Mouse (Mus musculus) embryonic facial prominence, embryonic 14.5 days (tissue): ENCODE measurements at regions not wholly inside any gene's neighbourhood (a gene's known extent, or its start where the extent isn't known, plus 50 kb on each side); places are given as distances from the start of the nearest gene placed in this dataset.

ENCODE experiments used
- ATAC-seq: fragments of 200-750 bp; cut with Nextera tagmentation; 2 replicates; pipeline ENCODE4 v1.8.0; 2017; ENCODE audit warnings: low read depth, moderate number of reproducible peaks, moderate TSS enrichment
- DNase-seq: peaks from one replicate; pipeline ENCODE4 v3.0.0-alpha.2; 2015; ENCODE audit warnings: low spot score
- H3K27ac ChIP-seq: fragments of 300-500 bp; sonication (generic); replicated peaks from 2 replicates; pipeline ENCODE4 v1.5.1; 2014; ENCODE audit warnings: low read depth, mild to moderate bottlenecking, low read length, moderate library complexity
- H3K27me3 ChIP-seq: fragments of 300-500 bp; sonication (generic); replicated peaks from 2 replicates; pipeline ENCODE4 v1.6.1; 2014; ENCODE audit warnings: low read length; ENCODE audit not compliant: control insufficient read depth, insufficient read depth
- H3K36me3 ChIP-seq: fragments of 300-500 bp; sonication (generic); 2 replicates; pipeline ENCODE4 v1.6.1; 2014; ENCODE audit warnings: low read length, mixed read lengths; ENCODE audit not compliant: control insufficient read depth, insufficient read depth
- H3K4me1 ChIP-seq: fragments of 300-500 bp; sonication (generic); 2 replicates; pipeline ENCODE4 v1.6.1; 2014; ENCODE audit warnings: antibody characterized with exemption, low read length; ENCODE audit not compliant: control insufficient read depth, insufficient read depth
- H3K4me2 ChIP-seq: fragments of 300-500 bp; sonication (generic); 2 replicates; pipeline ENCODE4 v1.6.1; 2014; ENCODE audit warnings: low read depth, mild to moderate bottlenecking, low read length, moderate library complexity, mixed read lengths
- H3K4me3 ChIP-seq: fragments of 300-500 bp; sonication (generic); 2 replicates; pipeline ENCODE4 v1.5.1; 2014; ENCODE audit warnings: low read depth, mild to moderate bottlenecking, low read length
- H3K9ac ChIP-seq: fragments of 300-500 bp; sonication (generic); 2 replicates; pipeline ENCODE4 v1.6.1; 2014; ENCODE audit warnings: low read depth, mild to moderate bottlenecking, low read length, moderate library complexity, mixed read lengths
- H3K9me3 ChIP-seq: fragments of 300-500 bp; sonication (generic); 2 replicates; pipeline ENCODE4 v1.6.1; 2016; ENCODE audit warnings: low read length; ENCODE audit not compliant: control insufficient read depth
- WGBS: fragments of 180-500 bp; shearing (Covaris S2); extraction: QIAGEN DNeasy Blood & Tissue Kit; methylation state at CpG from one replicate; pipeline ENCODE4 v1.1.7; 2014; 5-methylcytosine and 5-hydroxymethylcytosine counted together

DNA sequence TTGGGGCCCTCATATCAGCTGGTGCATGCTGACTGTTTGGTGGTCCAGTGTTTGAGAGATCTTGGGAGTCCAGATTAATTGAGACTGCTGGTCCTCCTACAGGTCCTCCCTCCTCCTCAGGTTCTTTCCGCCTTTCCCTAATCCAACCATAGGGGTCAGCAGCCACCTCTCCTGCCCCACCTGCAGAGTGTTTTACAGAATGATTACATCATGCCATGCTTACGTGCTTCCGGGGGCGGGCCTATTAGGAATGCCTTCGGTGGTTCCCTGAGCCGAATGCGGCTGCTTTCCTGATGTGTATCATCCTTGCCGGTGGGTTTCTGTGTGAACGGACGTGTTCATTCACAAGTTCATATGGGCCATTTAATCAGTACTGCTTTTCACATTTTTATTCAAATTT lies 237.8 kb upstream of the Cntnap4 start:
- Histone ChIP-seq H3K27me3 (no peaks in the 10 kb centered on the region), H3K4me3 (no peak overlapping the region), H3K4me1 (no peaks in the 10 kb centered on the region), H3K9me3 (no peaks in the 10 kb centered on the region), H3K9ac (no peak overlapping the region), H3K36me3 (no peaks in the 10 kb centered on the region), H3K27ac (no peak overlapping the region), H3K4me2 (no peak overlapping the region)
- ATAC-seq (no peak), DNase-seq (no peak)
- 83% methylated on average over 10 of the region's 10 CpGs for WGBS

DNA sequence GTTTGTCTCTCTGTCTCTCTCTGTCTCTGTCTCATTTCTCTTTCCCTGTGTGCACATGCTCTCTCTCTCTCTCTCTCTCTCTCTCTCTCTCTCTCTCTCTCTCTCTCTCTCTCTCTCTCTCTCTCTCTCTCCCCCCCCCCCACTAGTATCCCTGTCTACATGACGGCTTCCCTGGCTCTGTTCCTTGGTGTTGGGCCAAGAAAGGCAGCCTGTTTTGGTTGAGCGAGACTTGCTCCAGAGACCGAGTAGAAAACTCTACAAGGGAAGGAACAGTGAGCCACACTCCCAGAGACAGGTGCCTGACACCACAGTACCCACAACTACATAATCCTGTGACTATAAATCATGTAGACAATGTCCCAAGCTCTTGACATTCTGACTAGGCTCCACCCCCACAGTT lies 260.0 kb upstream of the Cntnap4 start:
- Histone ChIP-seq H3K27ac (no peak overlapping the region), H3K4me2 (no peak overlapping the region), H3K9ac (no peak overlapping the region), H3K36me3 (no peaks in the 10 kb centered on the region), H3K27me3 (no peaks in the 10 kb centered on the region), H3K9me3 (no peaks in the 10 kb centered on the region), H3K4me1 (no peaks in the 10 kb centered on the region), H3K4me3 (no peak overlapping the region)
- 83% methylated on average over 3 of the region's 3 CpGs for WGBS
- ATAC-seq = no peak
- no peak for DNase-seq

DNA sequence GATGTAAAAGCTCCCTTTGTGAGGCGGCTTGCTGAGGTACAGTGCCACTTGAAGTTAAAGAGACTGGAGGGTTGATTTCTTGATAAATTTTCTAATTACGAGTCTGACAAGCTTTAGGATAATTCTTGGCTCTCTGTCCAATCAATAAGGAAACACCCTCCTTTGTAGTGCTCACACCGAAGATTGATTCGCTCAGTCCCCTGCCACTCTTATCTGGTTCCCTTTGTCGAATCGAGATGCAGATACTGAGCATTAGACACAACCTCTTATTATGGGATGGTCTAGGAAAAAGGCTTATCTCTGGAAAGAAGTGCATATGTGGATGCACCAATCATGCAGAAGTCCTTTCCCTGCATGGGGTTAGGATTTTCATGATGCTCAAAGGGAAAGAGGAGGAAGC lies 261.5 kb upstream of the Cntnap4 start:
- Histone ChIP-seq H3K4me2 (no peak overlapping the region), H3K9me3 (no peaks in the 10 kb centered on the region), H3K27me3 (no peaks in the 10 kb centered on the region), H3K9ac (no peak overlapping the region), H3K4me1 (no peaks in the 10 kb centered on the region), H3K27ac (no peak overlapping the region), H3K4me3 (no peak overlapping the region), H3K36me3 (no peaks in the 10 kb centered on the region)
- 84% methylated on average over 6 of the region's 6 CpGs for WGBS
- ATAC-seq (no peak), DNase-seq (no peak)

DNA sequence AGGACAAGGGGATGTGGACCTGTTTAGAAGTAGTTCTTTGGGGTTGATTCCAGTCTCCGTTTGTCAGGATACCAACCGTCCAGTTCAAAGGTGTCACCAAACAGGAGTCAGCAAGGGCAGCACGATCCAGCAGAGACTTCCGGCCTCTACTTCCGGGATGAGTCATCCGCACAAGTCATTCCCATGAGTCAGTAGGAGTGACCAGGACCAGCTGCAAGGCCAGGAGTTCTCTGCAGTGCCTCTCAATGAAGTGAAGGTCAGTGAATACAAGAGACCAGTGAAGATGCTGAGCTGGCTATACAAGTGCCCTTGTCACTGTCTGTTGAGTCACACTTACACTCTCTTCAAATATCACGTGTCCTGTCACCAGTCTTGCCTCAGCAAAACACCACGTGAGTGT lies 272.8 kb upstream of the Cntnap4 start:
- no peak overlapping the region for H3K4me2 ChIP-seq
- no peaks in the 10 kb centered on the region for H3K36me3 ChIP-seq
- H3K27me3 ChIP-seq = no peaks in the 10 kb centered on the region
- no peak overlapping the region for H3K9ac ChIP-seq
- H3K27ac ChIP-seq = no peak overlapping the region
- WGBS = 89% methylated on average over 8 of the region's 8 CpGs
- DNase-seq (no peak), ATAC-seq (no peak)
- no peaks in the 10 kb centered on the region for H3K9me3 ChIP-seq
- no peaks in the 10 kb centered on the region for H3K4me1 ChIP-seq
- H3K4me3 ChIP-seq = no peak overlapping the region

DNA sequence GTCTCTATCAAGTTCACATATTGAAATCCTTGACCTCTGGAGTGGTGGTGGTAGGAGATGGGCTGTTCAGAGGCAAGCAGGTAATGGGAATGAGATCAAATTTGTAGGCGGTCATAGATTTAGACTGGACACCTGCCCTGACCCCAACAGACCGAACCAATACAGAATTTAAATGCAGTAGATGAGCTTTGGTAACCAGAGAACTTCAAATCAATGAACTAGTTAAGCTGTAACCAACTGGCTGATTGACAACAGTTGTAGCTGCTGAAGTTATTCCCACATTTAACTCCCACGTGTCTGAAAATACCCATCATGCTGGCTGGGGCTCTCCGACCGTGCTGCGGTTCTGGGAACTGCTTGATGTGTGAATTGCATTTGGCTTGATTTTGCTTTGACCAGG lies 268.5 kb upstream of the Gm6793 start:
- whole genome bisulfite sequencing = 77% methylated on average over 6 of the region's 6 CpGs

DNA sequence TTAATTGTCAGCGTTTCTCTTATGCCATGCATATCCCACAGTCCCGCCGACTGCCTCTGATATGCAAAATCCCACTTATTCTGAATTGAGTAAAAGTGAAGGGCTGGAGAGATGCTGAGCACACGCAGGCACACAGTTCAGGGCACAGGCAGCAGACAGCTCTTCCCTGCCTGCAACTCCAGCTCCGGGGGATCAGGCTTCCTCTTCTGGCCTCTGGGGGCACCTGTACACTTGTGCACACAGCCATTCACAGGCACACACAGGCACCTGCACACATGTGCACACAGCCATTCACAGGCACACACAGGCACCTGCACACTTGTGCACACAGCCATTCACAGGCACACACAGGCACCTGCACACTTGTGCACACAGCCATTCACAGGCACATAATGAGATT lies 254.8 kb upstream of the Gm6793 start:
- WGBS = 61% methylated on average over 5 of the region's 5 CpGs
- H3K9ac ChIP-seq = no peak overlapping the region

More for the DNA sequence above, 268.5 kb upstream of the Gm6793 start:
- Histone ChIP-seq H3K4me1 (no peaks in the 10 kb centered on the region), H3K4me3 (no peak overlapping the region), H3K9me3 (no peaks in the 10 kb centered on the region), H3K9ac (no peak overlapping the region), H3K4me2 (no peak overlapping the region), H3K36me3 (no peaks in the 10 kb centered on the region), H3K27me3 (no peaks in the 10 kb centered on the region), H3K27ac (no peak overlapping the region)
- DNase-seq = no peak
- no peak for ATAC-seq

DNA sequence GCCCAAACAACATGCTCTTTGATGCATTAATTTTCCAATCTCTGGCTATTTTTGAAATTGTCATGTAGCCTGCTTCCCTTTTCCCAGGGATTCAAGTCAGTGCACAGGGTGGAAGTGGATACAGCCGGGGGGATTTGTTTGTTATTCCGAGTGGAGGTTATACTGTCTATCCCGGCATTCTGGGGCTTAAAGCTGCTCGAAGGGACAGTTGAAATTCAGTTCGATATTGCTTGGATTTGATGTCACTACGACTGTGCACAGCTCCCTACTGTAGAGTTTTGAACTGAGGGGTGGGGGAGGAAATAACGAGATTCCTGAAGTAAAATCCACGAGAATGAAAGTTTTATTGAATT lies 254.4 kb upstream of the Gm6793 start:
- Histone ChIP-seq H3K4me1 (no peaks in the 10 kb centered on the region), H3K4me3 (no peak overlapping the region), H3K27me3 (no peaks in the 10 kb centered on the region), H3K4me2 (no peak overlapping the region), H3K9ac (no peak overlapping the region), H3K9me3 (no peaks in the 10 kb centered on the region), H3K36me3 (no peaks in the 10 kb centered on the region), H3K27ac (no peak overlapping the region)
- no peak for ATAC-seq
- DNase-seq = no peak
- 58% methylated on average over 8 of the region's 8 CpGs for WGBS

More for the DNA sequence above, 254.8 kb upstream of the Gm6793 start:
- Histone ChIP-seq H3K4me1 (no peaks in the 10 kb centered on the region), H3K27me3 (no peaks in the 10 kb centered on the region), H3K4me3 (no peak overlapping the region), H3K36me3 (no peaks in the 10 kb centered on the region), H3K4me2 (no peak overlapping the region), H3K27ac (no peak overlapping the region), H3K9me3 (no peaks in the 10 kb centered on the region)
- DNase-seq (no peak), ATAC-seq (no peak)

DNA sequence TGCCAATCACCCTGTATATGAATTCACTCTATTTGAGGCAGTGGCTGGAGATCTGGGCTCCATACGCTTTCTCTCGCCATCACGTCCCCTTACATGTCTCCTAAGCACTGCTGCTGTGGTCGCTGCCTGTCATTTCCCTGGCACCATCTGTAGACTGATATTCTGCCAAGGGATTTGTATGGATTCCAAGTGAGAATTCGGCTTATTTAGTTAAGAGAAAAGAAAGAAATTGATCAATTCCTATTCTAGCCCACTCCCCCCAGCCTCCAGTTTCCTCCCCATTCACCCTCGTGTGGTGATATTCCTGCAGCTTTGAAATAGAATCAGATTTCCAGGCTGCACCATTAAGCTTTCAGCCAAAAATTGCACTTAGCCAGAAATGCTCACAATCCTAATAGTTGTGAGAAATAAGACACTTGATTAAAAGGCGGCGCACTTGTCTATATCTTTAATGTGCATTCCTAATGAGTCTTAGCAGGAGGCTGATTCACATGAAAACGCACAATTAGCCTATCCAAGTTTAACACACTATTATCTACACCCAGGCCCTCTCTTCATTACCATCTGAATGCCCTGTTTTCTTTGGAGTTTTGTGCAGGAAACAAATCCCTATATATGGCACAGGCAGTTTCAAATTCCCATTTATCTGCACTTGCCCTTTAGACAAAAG lies 253.8 kb upstream of the Gm6793 start:
- WGBS = 58% methylated on average over 9 of the region's 9 CpGs
- no peak overlapping the region for H3K9ac ChIP-seq
- no peak overlapping the region for H3K27ac ChIP-seq
- no peaks in the 10 kb centered on the region for H3K4me1 ChIP-seq
- H3K9me3 ChIP-seq = no peaks in the 10 kb centered on the region
- H3K4me3 ChIP-seq = no peak overlapping the region
- ATAC-seq (no peak), DNase-seq (peak; percentile 2)
- no peaks in the 10 kb centered on the region for H3K36me3 ChIP-seq
- H3K4me2 ChIP-seq = no peak overlapping the region
- H3K27me3 ChIP-seq = no peaks in the 10 kb centered on the region

DNA sequence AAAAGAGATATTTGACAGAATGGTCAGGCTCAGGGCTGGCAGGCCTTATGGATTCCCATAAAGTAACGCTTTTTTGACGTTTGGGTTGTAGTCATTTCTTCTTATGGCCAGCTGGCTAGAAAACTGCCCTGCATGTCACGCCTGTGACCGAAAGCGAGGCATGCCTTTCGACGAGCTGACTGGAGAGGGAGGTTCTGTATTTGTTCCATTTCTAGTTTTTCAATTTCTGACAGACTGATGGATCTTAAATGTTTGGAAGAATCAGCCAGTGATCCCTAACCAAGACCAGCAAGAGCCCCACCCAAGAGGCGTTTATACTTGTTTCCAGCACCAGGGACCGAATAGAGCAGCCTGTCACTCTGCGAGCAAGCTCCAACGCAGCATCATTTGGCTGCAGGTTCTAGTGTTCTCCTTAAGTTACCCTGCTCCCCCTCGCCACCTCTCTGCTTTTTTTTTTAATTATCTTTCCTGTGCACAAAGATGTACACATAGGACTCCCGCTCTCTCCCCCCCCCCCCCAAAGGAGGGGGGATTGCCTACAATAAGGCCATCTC lies 243.2 kb upstream of the Gm6793 start:
- peaks cover 5% of the 10 kb centered on the region; the same call in 1 of the 2 replicates for H3K4me1 ChIP-seq
- H3K36me3 ChIP-seq = no peaks in the 10 kb centered on the region
- H3K4me3 ChIP-seq = peak overlapping the region; percentile 27
- 37% methylated on average over 13 of the region's 13 CpGs for WGBS
- H3K27ac ChIP-seq = no peak overlapping the region
- no peaks in the 10 kb centered on the region for H3K27me3 ChIP-seq
- peak overlapping the region; percentile 50 for H3K4me2 ChIP-seq
- ATAC-seq (no peak), DNase-seq (peak; percentile 9)
- no peaks in the 10 kb centered on the region for H3K9me3 ChIP-seq
- no peak overlapping the region for H3K9ac ChIP-seq
